Mouse (Mus musculus): ENCODE results near the gene Acad9.

GRCm38 (mm10) chr3:36075466-36075865 lies 9.7 kb downstream of the Acad9 start:
- TF ChIP-seq CTCF (IDR thresholded peaks at IDR 0.05; ENCODE audit: low read depth), result no peak
- TF ChIP-seq EP300 (optimal IDR thresholded peaks at IDR 0.05), result no peak
